Mouse (Mus musculus): ENCODE results near the gene C87977. TPM values are rescaled to one million over a fixed set of nuclear protein-coding genes. Genes with fewer than 3 reads are reported as not detected.
"Not testable (repeated sequence)": the region's sequence is repeated elsewhere in the genome, so short reads cannot be mapped to it uniquely, and the experiment has no call there.

The C87977 gene
- polyA plus RNA-seq (2014; fragmentation: Nextera tagmentation; extraction: Ambion mirVana) = not detected in 2 replicates

GRCm38 (mm10) chr4:144213218-144213617 lies at the start of gene C87977:
Gene C87977, minus strand, starts transcription at chr4:144213318.
- H3K27me3 ChIP-seq (ENCODE audit: control insufficient read depth, insufficient read depth, low read length); H3K9me3 ChIP-seq (ENCODE audit: control insufficient read depth, low read depth, low read length); ATAC-seq (ENCODE audit: insufficient number of reproducible peaks, insufficient read depth, low FRiP score, low read depth); H3K4me1 ChIP-seq (ENCODE audit: control insufficient read depth, insufficient read depth, low read length); H3K36me3 ChIP-seq (ENCODE audit: control insufficient read depth, insufficient read depth, low read length); H3K4me3 ChIP-seq (ENCODE audit: low read depth, low read length); H3K9ac ChIP-seq (replicated peaks; ENCODE audit: low read depth, low read length); H3K27ac ChIP-seq (ENCODE audit: low read length); H3K4me2 ChIP-seq (replicated peaks; ENCODE audit: low read depth, low read length): not testable (repeated sequence)
- whole genome bisulfite sequencing = 83% methylated on average over 1 of the region's 1 CpGs

DNA sequence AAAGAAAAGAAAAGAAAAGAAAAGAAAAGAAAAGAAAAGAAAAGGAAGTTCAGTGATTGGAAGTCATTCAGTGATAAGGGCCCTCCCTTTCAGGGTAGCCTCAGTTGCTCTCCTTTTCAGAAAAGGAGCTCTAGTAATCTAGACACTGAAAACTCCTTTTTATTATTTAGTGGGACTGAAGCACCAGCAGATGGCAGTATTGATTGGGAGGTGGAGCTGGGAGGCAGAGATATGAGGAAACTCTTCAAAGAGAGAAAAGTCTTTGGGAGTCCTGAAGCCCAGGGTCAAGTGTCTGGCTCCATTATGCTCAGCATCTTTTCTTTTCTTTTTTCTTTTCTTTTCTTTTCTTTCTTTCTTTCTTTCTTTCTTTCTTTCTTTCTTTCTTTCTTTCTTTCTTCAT lies 41.6 kb upstream of the C87977 start:
- H3K9ac ChIP-seq (replicated peaks; ENCODE audit: low read depth, low read length); H3K4me3 ChIP-seq (ENCODE audit: low read depth, low read length); H3K4me2 ChIP-seq (replicated peaks; ENCODE audit: low read depth, low read length); H3K27ac ChIP-seq (ENCODE audit: low read length); H3K9me3 ChIP-seq (ENCODE audit: control insufficient read depth, low read depth, low read length); H3K4me1 ChIP-seq (ENCODE audit: control insufficient read depth, insufficient read depth, low read length); H3K36me3 ChIP-seq (ENCODE audit: control insufficient read depth, insufficient read depth, low read length); ATAC-seq (ENCODE audit: insufficient number of reproducible peaks, insufficient read depth, low FRiP score, low read depth); H3K27me3 ChIP-seq (ENCODE audit: control insufficient read depth, insufficient read depth, low read length): not testable (repeated sequence)

DNA sequence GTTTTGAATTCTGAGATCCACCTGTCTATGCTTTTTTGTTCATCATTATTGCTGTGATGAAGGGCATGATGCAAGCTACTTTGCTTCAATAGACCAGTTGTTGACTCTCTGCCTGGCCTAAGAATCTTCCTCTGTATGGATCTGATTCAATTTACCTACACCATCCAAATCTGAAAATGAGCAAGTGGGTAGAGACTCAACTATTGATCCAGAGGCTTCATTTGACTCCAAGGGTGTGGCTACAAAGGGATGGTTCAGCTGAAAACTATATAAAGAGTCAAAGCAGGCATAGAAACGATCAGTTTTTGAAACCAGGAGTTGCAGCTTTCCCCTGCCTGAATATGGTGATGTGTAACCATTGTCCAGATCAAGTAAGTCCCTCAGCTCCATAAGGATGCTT lies 22.7 kb downstream of the C87977 start, which contains the start of gene Oog2:
Oog2 (plus strand) TSS at position 301 of the 400 bp plus-strand sequence.
- 57% methylated on average over 1 of the region's 1 CpGs for WGBS
- H3K27ac ChIP-seq (ENCODE audit: low read length) = no peak within 1 kb of the TSS
- H3K9me3 ChIP-seq (ENCODE audit: control insufficient read depth, low read depth, low read length) = peaks cover 2% of the 10 kb centered on the region; the same call in 1 of the 2 replicates
- H3K27me3 ChIP-seq (ENCODE audit: control insufficient read depth, insufficient read depth, low read length) = no peaks in the 10 kb centered on the region
- H3K4me1 ChIP-seq (ENCODE audit: control insufficient read depth, insufficient read depth, low read length) = no peaks in the 10 kb centered on the region
- ATAC-seq (ENCODE audit: insufficient number of reproducible peaks, insufficient read depth, low FRiP score, low read depth) = no peak
- H3K36me3 ChIP-seq (ENCODE audit: control insufficient read depth, insufficient read depth, low read length) = no peaks in the 10 kb centered on the region
- no peak within 1 kb of the TSS for H3K9ac ChIP-seq (replicated peaks; ENCODE audit: low read depth, low read length)
- no peak within 1 kb of the TSS for H3K4me3 ChIP-seq (ENCODE audit: low read depth, low read length)
- no peak within 1 kb of the TSS for H3K4me2 ChIP-seq (replicated peaks; ENCODE audit: low read depth, low read length)

GRCm38 (mm10) chr4:144162563-144162962 lies 50.6 kb downstream of the C87977 start, which contains the start of gene Oog3:
Gene Oog3, minus strand, starts transcription at chr4:144162663.
- no peaks in the 10 kb centered on the region for H3K4me1 ChIP-seq (ENCODE audit: control insufficient read depth, insufficient read depth, low read length)
- 82% methylated on average over 1 of the region's 1 CpGs for WGBS

More at GRCm38 (mm10) chr4:144162563-144162962, 50.6 kb downstream of the C87977 start, which contains the start of gene Oog3:
- ATAC-seq (ENCODE audit: insufficient number of reproducible peaks, insufficient read depth, low FRiP score, low read depth) = no peak
- H3K9ac ChIP-seq (replicated peaks; ENCODE audit: low read depth, low read length) = no peak within 1 kb of the TSS
- H3K36me3 ChIP-seq (ENCODE audit: control insufficient read depth, insufficient read depth, low read length) = no peaks in the 10 kb centered on the region
- no peak within 1 kb of the TSS for H3K4me3 ChIP-seq (ENCODE audit: low read depth, low read length)
- H3K27me3 ChIP-seq (ENCODE audit: control insufficient read depth, insufficient read depth, low read length) = no peaks in the 10 kb centered on the region
- H3K27ac ChIP-seq (ENCODE audit: low read length) = no peak within 1 kb of the TSS
- H3K4me2 ChIP-seq (replicated peaks; ENCODE audit: low read depth, low read length) = no peak within 1 kb of the TSS
- H3K9me3 ChIP-seq (ENCODE audit: control insufficient read depth, low read depth, low read length) = no peaks in the 10 kb centered on the region

Other genes starting within 250 kb of the C87977 start
- not detected in 2 replicates for gene Gm13101, start 246.4 kb downstream of the C87977 start, polyA plus RNA-seq (2014; fragmentation: Nextera tagmentation; extraction: Ambion mirVana)
- not detected in 2 replicates for gene Pramef17, start 218.9 kb downstream of the C87977 start, polyA plus RNA-seq (2014; fragmentation: Nextera tagmentation; extraction: Ambion mirVana)
- gene Pramel4, start 154.2 kb downstream of the C87977 start, polyA plus RNA-seq (2014; fragmentation: Nextera tagmentation; extraction: Ambion mirVana) = not detected in 2 replicates
- gene Gm13102, start 106.8 kb downstream of the C87977 start, polyA plus RNA-seq (2014; fragmentation: Nextera tagmentation; extraction: Ambion mirVana) = not detected in 2 replicates
- gene Oog3, start 50.7 kb downstream of the C87977 start, polyA plus RNA-seq (2014; fragmentation: Nextera tagmentation; extraction: Ambion mirVana) = not detected in 2 replicates
- not detected in 2 replicates for gene Oog2, start 22.6 kb downstream of the C87977 start, polyA plus RNA-seq (2014; fragmentation: Nextera tagmentation; extraction: Ambion mirVana)
- not detected in 2 replicates for gene Pramel5, start 67.2 kb upstream of the C87977 start, polyA plus RNA-seq (2014; fragmentation: Nextera tagmentation; extraction: Ambion mirVana)
- gene Gm13128, start 116.9 kb upstream of the C87977 start, polyA plus RNA-seq (2014; fragmentation: Nextera tagmentation; extraction: Ambion mirVana) = not detected in 2 replicates
- not detected in 2 replicates for gene Gm13119, start 144.6 kb upstream of the C87977 start, polyA plus RNA-seq (2014; fragmentation: Nextera tagmentation; extraction: Ambion mirVana)
- gene Pramef20, start 164.6 kb upstream of the C87977 start, polyA plus RNA-seq (2014; fragmentation: Nextera tagmentation; extraction: Ambion mirVana) = not detected in 2 replicates
- 0.13 and 0.31 TPM in 2 replicates for gene Pramef12, start 195.1 kb upstream of the C87977 start, polyA plus RNA-seq (2014; fragmentation: Nextera tagmentation; extraction: Ambion mirVana)
- gene 1700012P22Rik, start 225.5 kb upstream of the C87977 start, polyA plus RNA-seq (2014; fragmentation: Nextera tagmentation; extraction: Ambion mirVana) = not detected in 2 replicates
- gene Gm9944, start 240.0 kb upstream of the C87977 start, polyA plus RNA-seq (2014; fragmentation: Nextera tagmentation; extraction: Ambion mirVana) = not detected in 2 replicates